Mouse (Mus musculus): ENCODE measurements at regions not wholly inside any gene's neighbourhood (a gene's known extent, or its start where the extent isn't known, plus 50 kb on each side); places are given as distances from the start of the nearest gene placed in this dataset.

DNA sequence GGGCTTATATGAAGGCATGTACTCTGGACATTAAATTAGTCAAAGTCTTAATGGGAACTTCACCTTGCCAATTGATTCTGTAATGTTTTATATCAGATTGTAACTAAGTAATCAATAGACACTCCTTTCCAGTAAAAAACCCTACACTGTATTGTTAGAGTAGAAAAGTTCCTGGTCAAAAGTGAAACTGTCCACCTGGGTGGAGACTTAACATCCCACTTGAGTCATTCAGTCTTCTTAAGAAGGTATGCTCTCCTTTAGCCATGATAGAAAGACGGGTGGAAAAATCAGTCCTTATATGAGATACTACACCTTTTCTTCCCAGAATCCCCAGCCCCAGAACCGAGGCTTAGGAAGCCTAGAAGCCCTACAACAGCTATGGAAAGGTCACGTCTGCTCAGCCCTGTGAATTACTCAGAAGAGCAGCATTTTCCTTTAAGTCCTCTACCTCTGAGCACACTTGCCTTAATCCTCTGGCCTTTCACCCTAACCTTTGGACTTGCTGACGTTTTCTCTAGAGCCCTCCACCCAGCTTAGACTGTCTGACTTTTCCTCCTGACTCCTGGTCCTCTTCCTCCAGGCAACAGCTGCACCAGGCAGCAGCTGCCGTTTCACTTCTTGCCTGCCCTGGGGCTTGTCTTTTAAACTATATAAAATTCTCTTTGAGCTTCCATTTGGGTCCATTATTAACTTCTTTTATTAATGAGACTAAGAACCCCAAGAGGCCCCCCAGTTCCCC, 93.4 kb upstream of the Ankrd50 start:
- TF ChIP-seq TAL1 (IDR thresholded peaks at IDR 0.05; ENCODE audit: low read length) = no peak
- no peak for TF ChIP-seq GATA1 (IDR thresholded peaks at IDR 0.05; ENCODE audit: low read length)
- H3K9me3 ChIP-seq (ENCODE audit: control insufficient read depth, low read length) = no peaks in the 10 kb centered on the region
- H3K27me3 ChIP-seq (ENCODE audit: control insufficient read depth) = no peaks in the 10 kb centered on the region
- no peaks in the 10 kb centered on the region for H3K4me1 ChIP-seq (ENCODE audit: control insufficient read depth)
- no peak overlapping the region for H3K4me3 ChIP-seq (replicated peaks)
- H3K36me3 ChIP-seq (ENCODE audit: control insufficient read depth) = no peaks in the 10 kb centered on the region

DNA sequence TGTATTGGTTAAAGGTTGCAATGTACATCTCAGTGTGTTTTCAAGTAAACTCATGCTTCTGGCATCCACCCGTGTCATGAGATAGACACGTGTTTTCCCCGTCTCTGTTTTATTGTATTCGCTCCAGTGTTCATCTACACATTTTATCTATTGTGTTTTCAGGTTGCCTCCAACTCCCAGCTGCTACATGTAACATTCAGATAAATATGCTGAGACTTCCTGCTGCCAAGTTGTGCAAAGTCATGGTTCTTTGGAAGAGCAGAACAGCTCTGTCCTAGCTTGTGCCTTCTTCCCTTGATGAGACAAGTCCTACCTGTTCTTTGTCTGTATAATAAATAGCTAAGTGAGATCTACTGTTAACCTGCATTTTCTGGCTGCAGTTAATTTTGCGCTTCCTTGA, 89.0 kb upstream of the Ankrd50 start:
- H3K4me3 ChIP-seq (replicated peaks) = no peak overlapping the region
- no peaks in the 10 kb centered on the region for H3K4me1 ChIP-seq (ENCODE audit: control insufficient read depth)
- H3K9me3 ChIP-seq (ENCODE audit: control insufficient read depth, low read length) = no peaks in the 10 kb centered on the region
- H3K27me3 ChIP-seq (ENCODE audit: control insufficient read depth) = no peaks in the 10 kb centered on the region
- H3K36me3 ChIP-seq (ENCODE audit: control insufficient read depth) = no peaks in the 10 kb centered on the region
- no peak for TF ChIP-seq TAL1 (IDR thresholded peaks at IDR 0.05; ENCODE audit: low read length)
- TF ChIP-seq GATA1 (IDR thresholded peaks at IDR 0.05; ENCODE audit: low read length) = no peak

DNA sequence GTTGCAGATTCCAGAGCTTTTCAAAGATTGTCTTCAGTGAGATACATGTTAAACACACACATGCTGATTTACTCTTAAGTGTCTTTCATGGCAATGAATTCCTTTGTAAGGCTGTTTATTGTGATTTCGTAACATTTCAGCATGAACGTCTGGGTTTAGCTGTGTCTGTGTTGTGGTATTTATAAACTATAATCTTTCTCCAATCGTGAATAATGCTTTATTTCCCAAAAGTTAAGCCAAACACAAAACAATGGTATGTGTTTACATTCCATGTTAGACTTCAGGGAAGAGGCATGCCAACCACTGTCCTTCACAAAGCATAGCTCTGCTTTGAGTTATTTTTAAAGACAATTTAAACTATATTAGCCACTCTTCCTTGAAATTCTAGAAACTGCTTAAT, 87.5 kb upstream of the Ankrd50 start:
- Histone ChIP-seq H3K27me3 (ENCODE audit: control insufficient read depth) (no peaks in the 10 kb centered on the region), H3K4me3 (replicated peaks) (no peak overlapping the region), H3K9me3 (ENCODE audit: control insufficient read depth, low read length) (no peaks in the 10 kb centered on the region), H3K36me3 (ENCODE audit: control insufficient read depth) (no peaks in the 10 kb centered on the region), H3K4me1 (ENCODE audit: control insufficient read depth) (no peaks in the 10 kb centered on the region)
- TF ChIP-seq TAL1 (IDR thresholded peaks at IDR 0.05; ENCODE audit: low read length) (no peak), GATA1 (IDR thresholded peaks at IDR 0.05; ENCODE audit: low read length) (no peak)

DNA sequence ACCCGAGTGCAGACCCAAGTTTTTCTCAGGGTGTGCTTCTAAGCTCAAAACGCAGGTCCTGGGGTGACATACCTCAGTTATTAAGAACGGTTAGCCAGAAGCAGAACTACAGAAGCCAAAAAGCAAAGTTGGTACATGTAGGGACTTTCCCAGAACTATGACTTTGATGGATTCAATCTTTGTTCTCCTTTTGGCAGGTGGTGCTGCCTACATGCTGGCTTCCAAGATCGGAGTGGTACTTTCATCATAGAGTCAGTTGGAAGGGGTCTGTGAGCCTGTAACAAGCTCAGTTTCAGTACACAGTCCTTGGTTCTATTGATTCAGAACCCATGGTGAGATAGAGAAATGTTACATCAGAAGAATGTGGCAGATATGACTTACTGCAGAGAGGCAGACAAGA, 86.6 kb upstream of the Ankrd50 start:
- no peaks in the 10 kb centered on the region for H3K4me1 ChIP-seq (ENCODE audit: control insufficient read depth)
- no peaks in the 10 kb centered on the region for H3K9me3 ChIP-seq (ENCODE audit: control insufficient read depth, low read length)
- no peaks in the 10 kb centered on the region for H3K27me3 ChIP-seq (ENCODE audit: control insufficient read depth)
- no peak overlapping the region for H3K4me3 ChIP-seq (replicated peaks)
- no peaks in the 10 kb centered on the region for H3K36me3 ChIP-seq (ENCODE audit: control insufficient read depth)
- TF ChIP-seq GATA1 (IDR thresholded peaks at IDR 0.05; ENCODE audit: low read length) (no peak), TAL1 (IDR thresholded peaks at IDR 0.05; ENCODE audit: low read length) (no peak)

DNA sequence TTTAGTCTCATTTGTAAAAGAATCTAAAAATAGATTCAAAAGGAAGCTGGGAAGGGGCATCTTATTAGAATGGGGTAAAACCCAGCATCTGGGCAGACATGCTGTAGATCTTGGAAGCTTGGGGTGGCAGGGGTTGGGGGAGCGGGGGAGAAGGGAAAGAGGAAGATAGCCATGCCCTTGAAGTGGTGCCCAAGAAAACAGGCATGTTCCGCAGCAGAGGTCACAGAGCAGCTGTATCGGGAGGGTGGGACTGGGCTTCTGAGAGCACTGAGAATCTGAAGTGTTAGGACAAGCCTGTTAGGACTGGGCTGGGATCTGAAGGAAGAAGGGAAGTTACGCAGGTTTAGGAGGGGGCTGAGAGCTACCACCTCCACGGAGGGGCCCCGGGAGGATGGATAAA, 84.4 kb upstream of the Ankrd50 start:
- H3K4me3 ChIP-seq (replicated peaks) = no peak overlapping the region
- H3K27me3 ChIP-seq (ENCODE audit: control insufficient read depth) = no peaks in the 10 kb centered on the region
- no peaks in the 10 kb centered on the region for H3K36me3 ChIP-seq (ENCODE audit: control insufficient read depth)
- no peaks in the 10 kb centered on the region for H3K4me1 ChIP-seq (ENCODE audit: control insufficient read depth)
- H3K9me3 ChIP-seq (ENCODE audit: control insufficient read depth, low read length) = no peaks in the 10 kb centered on the region
- TF ChIP-seq GATA1 (IDR thresholded peaks at IDR 0.05; ENCODE audit: low read length) = no peak
- TF ChIP-seq TAL1 (IDR thresholded peaks at IDR 0.05; ENCODE audit: low read length) = no peak

DNA sequence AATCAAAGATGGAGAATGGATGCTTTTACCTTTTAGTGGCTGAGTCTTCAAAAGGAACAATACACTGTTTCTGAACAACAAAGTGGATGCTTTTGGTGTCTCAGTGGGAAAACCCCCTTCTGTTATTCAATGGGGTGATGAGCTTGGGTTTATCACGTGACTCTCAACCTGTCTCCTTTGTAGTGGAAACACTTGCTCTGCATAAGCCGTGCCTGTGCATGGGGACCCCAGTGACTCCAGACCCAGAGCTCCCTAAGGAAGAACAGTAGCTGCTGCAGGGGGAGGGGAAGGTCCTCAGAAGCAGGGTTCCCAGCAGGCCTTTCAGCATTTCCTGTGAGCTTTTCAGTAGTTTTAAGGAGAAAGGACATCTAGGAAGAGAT, 83.9 kb upstream of the Ankrd50 start:
- H3K4me1 ChIP-seq (ENCODE audit: control insufficient read depth) = no peaks in the 10 kb centered on the region
- no peak for TF ChIP-seq TAL1 (IDR thresholded peaks at IDR 0.05; ENCODE audit: low read length)
- no peak for TF ChIP-seq GATA1 (IDR thresholded peaks at IDR 0.05; ENCODE audit: low read length)
- no peak overlapping the region for H3K4me3 ChIP-seq (replicated peaks)
- H3K9me3 ChIP-seq (ENCODE audit: control insufficient read depth, low read length) = no peaks in the 10 kb centered on the region
- H3K36me3 ChIP-seq (ENCODE audit: control insufficient read depth) = no peaks in the 10 kb centered on the region
- H3K27me3 ChIP-seq (ENCODE audit: control insufficient read depth) = no peaks in the 10 kb centered on the region

DNA sequence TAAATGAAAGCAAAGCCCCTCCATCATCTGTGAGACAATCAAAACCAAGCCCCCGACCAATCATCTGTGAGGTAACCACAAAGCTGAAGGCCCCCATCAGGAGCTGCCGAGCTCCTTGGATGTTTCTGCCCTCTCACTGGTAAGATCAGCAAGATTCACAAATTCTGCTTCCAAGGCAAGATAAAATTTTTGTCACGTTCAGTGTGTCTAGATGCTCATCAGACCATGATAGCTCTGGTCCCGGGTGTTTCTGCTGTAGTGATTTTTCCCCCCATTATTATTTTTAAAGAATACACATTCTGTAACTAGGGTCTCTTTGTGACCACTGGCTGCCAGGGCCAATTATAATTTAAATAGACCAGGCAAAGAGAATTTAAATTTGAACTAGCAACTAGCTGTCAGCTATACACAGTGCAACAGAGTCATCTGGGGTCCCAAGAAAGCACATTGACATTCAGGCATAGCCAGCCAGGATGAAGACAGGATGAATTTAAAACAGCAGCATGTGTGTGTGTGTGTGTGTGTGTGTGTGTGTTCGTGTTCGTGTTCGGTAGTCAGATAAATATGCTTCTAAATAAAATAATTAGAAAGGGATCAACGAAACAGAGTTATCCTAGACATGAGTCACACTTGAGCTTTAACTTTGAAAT, 83.4 kb upstream of the Ankrd50 start:
- no peaks in the 10 kb centered on the region for H3K9me3 ChIP-seq (ENCODE audit: control insufficient read depth, low read length)
- H3K27me3 ChIP-seq (ENCODE audit: control insufficient read depth) = no peaks in the 10 kb centered on the region
- H3K4me3 ChIP-seq (replicated peaks) = no peak overlapping the region
- H3K4me1 ChIP-seq (ENCODE audit: control insufficient read depth) = no peaks in the 10 kb centered on the region
- no peaks in the 10 kb centered on the region for H3K36me3 ChIP-seq (ENCODE audit: control insufficient read depth)
- TF ChIP-seq GATA1 (IDR thresholded peaks at IDR 0.05; ENCODE audit: low read length) (no peak), TAL1 (IDR thresholded peaks at IDR 0.05; ENCODE audit: low read length) (no peak)

DNA sequence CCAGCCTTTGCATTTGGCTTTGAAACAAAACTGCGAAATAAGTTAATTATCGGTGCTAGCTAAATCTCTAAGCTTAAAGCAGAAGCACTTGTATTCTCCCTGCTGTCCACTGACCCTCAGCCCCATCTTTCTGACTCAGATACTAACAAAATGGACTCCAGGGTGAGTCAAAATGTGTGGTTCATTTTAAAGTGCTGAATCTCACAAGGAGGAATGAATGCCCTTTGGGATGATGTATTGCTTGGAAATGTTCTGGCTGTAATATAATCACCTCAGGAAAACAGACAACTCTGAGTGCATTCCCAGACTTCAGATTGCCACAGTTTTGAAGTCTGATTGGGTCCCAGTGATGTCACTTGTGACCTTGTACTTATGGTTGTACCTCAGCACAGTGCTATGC, 81.9 kb upstream of the Ankrd50 start:
- no peak overlapping the region for H3K4me3 ChIP-seq (replicated peaks)
- H3K36me3 ChIP-seq (ENCODE audit: control insufficient read depth) = no peaks in the 10 kb centered on the region
- no peaks in the 10 kb centered on the region for H3K27me3 ChIP-seq (ENCODE audit: control insufficient read depth)
- no peak for TF ChIP-seq GATA1 (IDR thresholded peaks at IDR 0.05; ENCODE audit: low read length)
- TF ChIP-seq TAL1 (IDR thresholded peaks at IDR 0.05; ENCODE audit: low read length) = no peak
- no peaks in the 10 kb centered on the region for H3K4me1 ChIP-seq (ENCODE audit: control insufficient read depth)
- H3K9me3 ChIP-seq (ENCODE audit: control insufficient read depth, low read length) = no peaks in the 10 kb centered on the region

DNA sequence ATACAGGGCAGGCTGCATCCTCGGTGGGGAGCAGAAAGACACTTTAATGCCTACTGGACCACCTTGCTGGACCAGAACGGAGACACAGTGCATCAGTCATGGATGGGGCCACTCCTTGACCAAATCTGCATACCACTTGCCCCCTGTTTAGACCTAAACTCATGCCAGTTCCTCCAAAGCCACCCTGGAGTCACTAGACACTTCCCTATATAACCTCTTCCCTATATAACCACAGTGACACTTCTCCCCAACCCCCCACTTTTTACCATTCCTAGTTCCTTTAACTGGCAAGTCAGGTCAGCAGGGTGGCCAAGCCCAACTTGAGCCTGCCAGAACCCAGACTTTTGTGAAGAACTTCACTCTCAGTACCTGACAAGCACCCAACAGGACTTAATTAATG, 80.2 kb upstream of the Ankrd50 start:
- no peak overlapping the region for H3K4me3 ChIP-seq (replicated peaks)
- TF ChIP-seq GATA1 (IDR thresholded peaks at IDR 0.05; ENCODE audit: low read length) = no peak
- TF ChIP-seq TAL1 (IDR thresholded peaks at IDR 0.05; ENCODE audit: low read length) = no peak
- H3K36me3 ChIP-seq (ENCODE audit: control insufficient read depth) = no peaks in the 10 kb centered on the region
- H3K4me1 ChIP-seq (ENCODE audit: control insufficient read depth) = no peaks in the 10 kb centered on the region
- no peaks in the 10 kb centered on the region for H3K9me3 ChIP-seq (ENCODE audit: control insufficient read depth, low read length)
- no peaks in the 10 kb centered on the region for H3K27me3 ChIP-seq (ENCODE audit: control insufficient read depth)

Data from erythroblast, embryonic 14.5 days (primary cell).